Comparison of ENCODE assay signal across 9 mouse cellular contexts in genomic region chr13:73732235-73732634, GRCm38 (mm10). TPM values are rescaled to one million over a fixed set of nuclear protein-coding genes. Genes with fewer than 3 reads are reported as not detected.
DNase-seq lines count a peak whose midpoint lies in the region; ATAC-seq lines count a peak whose summit lies in the region.
"Had no signal": no experiment of that assay in that cellular context is flagged by ENCODE, and none has a peak within 500 bp of the region (broad histone marks: within the 10 kb centered on the region; RNA-seq: fewer than 3 reads in every experiment).

No protein-coding gene starts in this region.

- H3K4me2 ChIP-seq in heart, embryonic 15.5 days, result peak overlapping the region; percentile 78
- H3K4me2 ChIP-seq in hindbrain, embryonic 15.5 days, result peak overlapping the region; percentile 73
- peak overlapping the region; percentile 66 for H3K4me2 ChIP-seq in midbrain, embryonic 13.5 days (replicated peaks)

- H3K9me3 ChIP-seq in heart, embryonic 15.5 days (replicated peaks), result no peaks in the 10 kb centered on the region
- no peaks in the 10 kb centered on the region for H3K9me3 ChIP-seq in hindbrain, embryonic 15.5 days
- no peaks in the 10 kb centered on the region for H3K9me3 ChIP-seq in midbrain, embryonic 13.5 days

- H3K9ac ChIP-seq in heart, embryonic 15.5 days, result 0 out of 2 replicates have a peak overlapping the region, but pooled peaks have one; percentile 40
- no peak overlapping the region for H3K9ac ChIP-seq in hindbrain, embryonic 15.5 days
- no peak overlapping the region; the same call in 1 of the 2 replicates for H3K9ac ChIP-seq in midbrain, embryonic 13.5 days (replicated peaks)

- H3K27ac ChIP-seq in heart, embryonic 15.5 days, result no peak overlapping the region
- no peak overlapping the region for H3K27ac ChIP-seq in brown adipose tissue, adult 24 weeks (replicated peaks; ENCODE audit: low read depth, low read length)
- no peak overlapping the region for H3K27ac ChIP-seq in hindbrain, embryonic 15.5 days (replicated peaks)
- H3K27ac ChIP-seq in midbrain, embryonic 13.5 days, result no peak overlapping the region

- intact Hi-C loops in heart, postnatal 14 days (cut with DNase I), result no loop called here

- peak overlapping the region; percentile 44 for H3K4me3 ChIP-seq in heart, embryonic 15.5 days
- H3K4me3 ChIP-seq in brown adipose tissue, adult 24 weeks (ENCODE audit: insufficient read depth, low read depth, low read length), result peak overlapping the region; percentile 41
- peak overlapping the region; percentile 39 for H3K4me3 ChIP-seq in hindbrain, embryonic 15.5 days
- H3K4me3 ChIP-seq in midbrain, embryonic 13.5 days (replicated peaks), result peak overlapping the region; percentile 39

- 66% methylated on average over 7 of the region's 7 CpGs for WGBS in heart, embryonic 15.5 days
- WGBS in hindbrain, embryonic 15.5 days, result 78% methylated on average over 7 of the region's 7 CpGs
- WGBS in midbrain, embryonic 13.5 days, result 75% methylated on average over 7 of the region's 7 CpGs

- no peak for ATAC-seq in heart, embryonic 15.5 days (replicated peaks; ENCODE audit: insufficient number of reproducible peaks, insufficient read depth, low FRiP score, low read depth)
- ATAC-seq in hindbrain, embryonic 15.5 days (ENCODE audit: low FRiP score, low read depth), result peak; percentile 40
- ATAC-seq in midbrain, embryonic 13.5 days, result peak; percentile 56
- ATAC-seq in frontal cortex, adult (ENCODE audit: low TSS enrichment), result no peak

- peaks cover 19% of the 10 kb centered on the region for H3K27me3 ChIP-seq in heart, embryonic 15.5 days
- peaks cover 12% of the 10 kb centered on the region for H3K27me3 ChIP-seq in hindbrain, embryonic 15.5 days
- H3K27me3 ChIP-seq in midbrain, embryonic 13.5 days, result peaks cover 32% of the 10 kb centered on the region

- no peak for DNase-seq in heart, postnatal 14 days
- no peak for DNase-seq in adrenal gland, adult 2 months
- no peak for DNase-seq in right cerebral cortex, postnatal 10 days (ENCODE audit: low spot score in 2 of 2)

- H3K4me1 ChIP-seq in heart, embryonic 15.5 days (replicated peaks), result peaks cover 30% of the 10 kb centered on the region
- H3K4me1 ChIP-seq in brown adipose tissue, adult 24 weeks (ENCODE audit: control insufficient read depth, insufficient read depth, insufficient read length, low read length), result peaks cover 22% of the 10 kb centered on the region
- H3K4me1 ChIP-seq in hindbrain, embryonic 15.5 days (replicated peaks), result peaks cover 16% of the 10 kb centered on the region
- H3K4me1 ChIP-seq in midbrain, embryonic 13.5 days (replicated peaks), result peaks cover 14% of the 10 kb centered on the region

- H3K36me3 ChIP-seq in heart, embryonic 15.5 days, result no peaks in the 10 kb centered on the region
- H3K36me3 ChIP-seq in hindbrain, embryonic 15.5 days, result no peaks in the 10 kb centered on the region
- no peaks in the 10 kb centered on the region for H3K36me3 ChIP-seq in midbrain, embryonic 13.5 days

RNA-seq across cellular contexts. Expression of gene Slc12a7, which starts 0.7 kb away (rescaled TPM):
- 37.1 and 37.7 TPM in 2 replicates for polyA plus RNA-seq in heart, embryonic 15.5 days (2015; fragmentation: Nextera tagmentation; extraction: Ambion mirVana)
- 100 to 1,000 TPM; 151 to 165 TPM for total RNA-seq in heart, postnatal 14 days (2021)
- polyA plus RNA-seq in brown adipose tissue, adult 24 weeks (2012; ENCODE audit: insufficient read depth, insufficient read length, missing spikeins), result 17.7 and 29.3 TPM in 2 replicates
- 10.1 and 10.6 TPM in 2 replicates for polyA plus RNA-seq in hindbrain, embryonic 15.5 days (2015; fragmentation: Nextera tagmentation; extraction: Ambion mirVana)
- 16.0 and 18.5 TPM in 2 replicates for polyA plus RNA-seq in midbrain, embryonic 13.5 days (2015; fragmentation: Nextera tagmentation; extraction: Ambion mirVana)
- 10 to 100 TPM; 29.3 to 49.3 TPM for total RNA-seq in adrenal gland, adult 2 months (2021)
- 50.5 and 57.0 TPM in 2 replicates for polyA plus RNA-seq in adrenal gland, adult 2 months (2012; rRNA removed)

RNA-seq across cellular contexts. Expression of gene Slc6a19, which starts 27.6 kb away (rescaled TPM):
- not detected in 2 replicates for polyA plus RNA-seq in heart, embryonic 15.5 days (2015; fragmentation: Nextera tagmentation; extraction: Ambion mirVana)
- total RNA-seq in heart, postnatal 14 days (2021), result under 1 TPM in 1 of 2 experiments, not detected in 1; 0.12 TPM
- polyA plus RNA-seq in brown adipose tissue, adult 24 weeks (2012; ENCODE audit: insufficient read depth, insufficient read length, missing spikeins), result 2.1 and 2.7 TPM in 2 replicates
- 0.12 and 0.22 TPM in 2 replicates for polyA plus RNA-seq in hindbrain, embryonic 15.5 days (2015; fragmentation: Nextera tagmentation; extraction: Ambion mirVana)
- 0.06 and 0.09 TPM in 2 replicates for polyA plus RNA-seq in midbrain, embryonic 13.5 days (2015; fragmentation: Nextera tagmentation; extraction: Ambion mirVana)
- total RNA-seq in adrenal gland, adult 2 months (2021), result under 1 TPM; 0.20 to 0.48 TPM
- polyA plus RNA-seq in adrenal gland, adult 2 months (2012; rRNA removed), result 0.09 and 0.17 TPM in 2 replicates

RNA-seq across cellular contexts. Expression of gene Slc6a18, which starts 54.4 kb away (rescaled TPM):
- not detected in 2 replicates for polyA plus RNA-seq in heart, embryonic 15.5 days (2015; fragmentation: Nextera tagmentation; extraction: Ambion mirVana)
- total RNA-seq in heart, postnatal 14 days (2021), result not detected
- not detected in 2 replicates for polyA plus RNA-seq in brown adipose tissue, adult 24 weeks (2012; ENCODE audit: insufficient read depth, insufficient read length, missing spikeins)
- not detected in 2 replicates for polyA plus RNA-seq in hindbrain, embryonic 15.5 days (2015; fragmentation: Nextera tagmentation; extraction: Ambion mirVana)
- not detected in 2 replicates for polyA plus RNA-seq in midbrain, embryonic 13.5 days (2015; fragmentation: Nextera tagmentation; extraction: Ambion mirVana)
- total RNA-seq in adrenal gland, adult 2 months (2021), result not detected
- polyA plus RNA-seq in adrenal gland, adult 2 months (2012; rRNA removed), result not detected in 2 replicates
- total RNA-seq: layer of hippocampus, postnatal 14 days had no signal

Comparison
In these comparisons a context has a peak if more than half of its experiments do, and no peak if none do; other contexts are left out.
1. ATAC-seq: peak in hindbrain, embryonic 15.5 days (single experiment) and midbrain, embryonic 13.5 days (single experiment); none in heart, embryonic 15.5 days (single experiment) and frontal cortex, adult (single experiment).
2. Peak in every context shown above with its lines, with median percentiles within 50 percentile points of each other: H3K4me2 ChIP-seq and H3K4me3 ChIP-seq.